Mouse (Mus musculus): ENCODE data around the gene Brd3.
A peak's percentile ranks its signal among the peaks of the same experiment; 100 is the strongest.

Brd3 gene

DNA sequence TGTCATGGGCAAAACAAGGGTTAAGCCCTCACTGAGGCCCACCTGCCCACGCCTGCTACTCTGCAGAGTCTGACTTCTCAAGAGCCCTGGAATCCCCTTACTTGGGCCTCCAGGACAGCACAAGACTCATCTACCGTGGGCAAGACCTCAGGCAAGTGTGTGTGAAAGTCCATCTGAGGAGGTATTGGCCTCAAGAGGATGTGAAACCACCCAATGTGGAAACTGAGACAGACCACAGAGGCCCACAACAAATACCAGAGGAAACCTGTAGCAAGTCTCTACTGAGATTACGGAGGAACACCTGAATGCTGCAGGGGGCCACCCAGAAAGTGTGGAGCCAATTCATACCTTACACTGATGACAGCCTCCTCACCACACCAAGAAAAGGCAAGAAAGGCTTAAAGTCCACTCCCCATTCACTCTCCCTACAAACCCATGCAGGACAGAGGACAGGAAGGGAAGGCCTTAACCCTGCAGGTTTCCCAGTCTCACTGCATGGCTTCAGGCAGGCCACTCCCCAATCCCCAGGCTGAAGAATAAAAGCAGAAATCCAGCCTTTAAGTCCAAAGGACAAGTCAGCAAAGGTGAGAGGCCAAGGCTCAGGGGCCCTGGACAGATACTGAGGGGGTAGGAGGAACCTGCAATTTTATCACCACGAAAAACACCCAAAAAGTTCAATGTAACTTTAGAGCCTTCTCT is 38.0 kb downstream of the Brd3 start:
- DNase-seq: no peak

- no peak for DNase-seq
Measured at GRCm38 (mm10) chr2:27462901-27463300, 44.6 kb downstream of the Brd3 start.

- DNase-seq: no peak
Measured at GRCm38 (mm10) chr2:27461881-27462660, 45.4 kb downstream of the Brd3 start.

- DNase-seq: no peak
Measured at GRCm38 (mm10) chr2:27460651-27461050, 46.8 kb downstream of the Brd3 start.

DNA sequence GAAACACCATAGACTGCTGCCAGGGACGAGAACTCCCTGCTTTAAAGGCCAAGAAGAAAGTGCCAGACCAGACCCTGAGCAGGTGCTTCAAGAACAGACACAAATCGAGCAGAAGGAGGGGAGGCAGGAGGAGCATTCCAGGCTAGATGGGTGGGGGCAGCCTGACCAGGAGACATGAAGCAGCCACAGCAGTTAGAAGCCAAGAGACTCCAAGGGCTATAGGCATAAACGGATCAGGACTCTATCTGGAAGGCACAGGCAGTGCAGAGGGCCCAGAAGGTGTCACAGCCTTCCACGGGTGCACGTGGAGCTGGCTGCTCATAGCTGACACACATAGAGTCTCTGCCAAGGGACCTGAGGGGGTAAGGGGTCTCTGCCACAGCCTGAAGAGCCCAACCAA is 47.3 kb downstream of the Brd3 start:
- DNase-seq: no peak

DNA sequence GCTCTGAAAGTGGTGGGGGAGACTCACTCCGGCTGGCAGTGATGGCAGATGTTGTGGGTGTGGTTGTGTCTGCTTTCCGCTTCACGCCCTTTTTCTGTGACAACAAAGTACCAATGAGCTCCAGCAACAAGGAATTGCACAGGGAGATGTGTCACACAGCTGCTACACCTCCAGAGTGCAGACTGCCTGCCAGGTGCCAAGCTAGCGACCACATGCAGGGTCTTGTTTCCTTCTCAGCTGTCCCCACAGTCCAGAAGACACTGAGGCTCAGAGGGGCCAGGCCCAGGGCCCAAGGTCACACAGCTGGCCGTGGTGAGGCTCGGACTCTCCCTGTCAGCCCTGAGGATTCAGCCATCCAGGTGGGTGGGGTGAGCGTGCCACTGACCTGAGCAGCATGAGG is 47.7 kb downstream of the Brd3 start:
- DNase-seq: no peak

GRCm38 (mm10) chr2:27450226-27450625 is 57.2 kb downstream of the Brd3 start:
- DNase-seq: no peak

DNA sequence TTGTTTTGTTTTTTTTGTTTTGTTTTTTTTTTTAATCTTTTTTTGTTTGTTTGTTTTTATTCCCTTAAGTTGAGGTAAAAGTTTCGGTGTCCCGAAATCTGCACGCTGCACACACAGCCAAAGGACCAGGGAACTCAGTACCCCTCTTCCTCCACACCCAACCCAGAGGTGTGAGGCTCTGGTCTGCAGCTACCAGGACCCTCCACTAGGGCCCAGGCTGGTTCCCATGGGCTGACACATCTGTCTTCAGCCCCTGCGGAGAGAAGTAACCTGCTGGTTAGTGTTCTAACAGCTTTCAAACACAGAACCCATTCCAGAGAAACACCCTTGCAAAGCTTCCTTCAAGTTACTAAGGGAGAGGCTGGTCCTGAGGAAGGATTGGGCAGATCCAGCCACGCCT is 59.7 kb downstream of the Brd3 start:
- no peak for DNase-seq

- DNase-seq: no peak
Measured at GRCm38 (mm10) chr2:27446812-27447211, 60.6 kb downstream of the Brd3 start.

GRCm38 (mm10) chr2:27445910-27446309 is 61.6 kb downstream of the Brd3 start:
- DNase-seq: no peak

- DNase-seq: no peak
Measured at GRCm38 (mm10) chr2:27443450-27443708, 64.1 kb downstream of the Brd3 start.

GRCm38 (mm10) chr2:27442708-27443449 is 64.6 kb downstream of the Brd3 start:
- DNase-seq: peak; percentile 47

- peak; percentile 97 for DNase-seq
Measured at GRCm38 (mm10) chr2:27441767-27442707, 65.4 kb downstream of the Brd3 start, which contains the start of gene Brd3os. TSS of gene Brd3os (plus strand) at chr2:27442324.

DNA sequence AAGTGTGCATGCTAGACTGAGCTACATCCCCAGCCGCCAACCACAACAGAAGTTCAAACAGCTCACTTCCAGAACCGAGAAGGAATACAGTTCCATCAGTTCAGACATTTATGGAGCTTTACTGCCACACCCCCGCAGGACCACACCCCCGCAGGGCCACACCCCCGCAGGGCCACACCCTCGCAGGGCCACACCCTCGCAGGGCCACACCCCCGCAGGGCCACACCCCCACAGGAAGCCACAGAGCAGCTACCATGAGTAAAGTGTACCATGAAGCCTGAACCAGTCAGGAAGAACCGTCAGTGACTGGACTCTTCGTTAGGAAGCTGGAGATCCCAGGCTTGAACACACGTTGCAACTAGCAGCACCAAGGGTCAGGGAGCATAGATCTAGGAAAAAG is 69.2 kb downstream of the Brd3 start:
- no peak for DNase-seq

DNA sequence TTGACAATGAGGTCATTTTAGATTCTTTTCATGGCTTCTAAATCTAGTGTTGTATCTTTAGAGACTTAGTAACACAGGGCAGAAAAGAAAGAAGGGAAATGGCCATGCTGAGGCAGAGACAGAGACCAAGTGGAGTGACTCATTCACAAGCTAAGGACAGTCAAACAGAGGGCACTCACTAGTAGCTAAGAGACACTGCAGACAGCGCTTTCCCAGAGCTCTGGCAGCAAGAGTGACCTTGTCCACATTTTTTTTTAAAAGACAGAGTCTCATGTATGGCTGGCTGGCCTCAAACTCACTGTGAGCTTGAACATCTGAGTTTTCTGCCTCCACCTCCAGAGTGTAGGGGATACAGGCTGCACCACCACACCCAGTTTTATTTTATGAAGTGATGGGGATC is 69.6 kb downstream of the Brd3 start:
- DNase-seq: no peak

DNA sequence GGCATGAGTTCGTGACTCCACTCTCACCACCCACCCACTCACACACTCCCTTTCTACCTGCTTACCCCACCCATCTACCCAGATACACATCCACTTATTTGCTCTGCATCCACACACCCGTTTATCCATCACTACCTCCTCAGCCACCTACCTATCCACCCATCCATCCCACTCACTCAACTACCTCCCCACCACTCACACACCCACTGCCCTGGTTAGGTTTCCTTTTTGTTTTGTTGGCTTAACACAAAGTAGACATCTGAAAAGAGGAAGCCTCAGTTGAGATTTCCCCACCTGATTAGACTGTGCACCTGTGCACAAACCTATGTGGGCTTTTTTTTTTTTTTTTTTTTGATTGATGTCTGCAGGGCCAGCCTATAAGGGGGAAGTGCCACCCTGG is 74.9 kb downstream of the Brd3 start:
- no peak for DNase-seq

DNA sequence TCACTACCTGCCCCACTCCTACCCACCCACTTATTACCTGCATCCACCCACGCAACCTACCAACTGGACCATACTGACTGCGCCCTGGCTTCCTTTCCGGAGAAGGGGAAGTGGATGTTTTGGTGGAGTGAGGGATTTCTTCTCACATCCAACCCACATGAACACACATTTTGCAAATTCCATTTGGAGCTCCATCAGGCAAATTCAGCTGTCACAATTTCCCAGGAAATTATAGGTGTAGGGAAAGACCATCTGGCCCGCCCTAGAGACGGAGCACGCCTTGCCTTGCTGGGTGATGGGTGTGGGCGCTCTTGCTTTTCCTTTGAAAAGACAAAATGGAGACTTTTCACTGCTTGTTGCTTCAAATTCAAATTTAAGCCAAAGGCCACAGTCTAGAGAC is 76.8 kb downstream of the Brd3 start:
- no peak for DNase-seq

DNA sequence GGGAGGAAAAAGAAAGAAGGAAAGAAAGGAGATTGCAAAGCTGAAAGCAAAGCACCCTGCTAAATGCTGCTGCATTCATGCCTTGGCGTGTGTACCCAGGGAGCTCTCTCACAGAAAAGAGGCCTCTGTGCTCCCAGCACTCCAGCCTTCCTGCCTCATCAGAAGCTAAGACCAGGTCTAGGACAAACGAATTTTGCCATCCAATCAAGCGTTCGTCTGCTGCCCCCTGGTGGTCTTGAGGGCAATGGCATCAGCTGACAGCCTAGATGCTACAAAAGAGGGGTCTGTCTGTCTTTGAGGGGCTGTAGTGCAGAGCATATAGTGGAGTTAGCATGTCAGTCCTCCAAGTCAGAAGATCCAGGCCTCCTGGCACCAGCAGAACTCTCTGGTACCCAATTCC is 79.4 kb downstream of the Brd3 start:
- DNase-seq: peak; percentile 70

DNA sequence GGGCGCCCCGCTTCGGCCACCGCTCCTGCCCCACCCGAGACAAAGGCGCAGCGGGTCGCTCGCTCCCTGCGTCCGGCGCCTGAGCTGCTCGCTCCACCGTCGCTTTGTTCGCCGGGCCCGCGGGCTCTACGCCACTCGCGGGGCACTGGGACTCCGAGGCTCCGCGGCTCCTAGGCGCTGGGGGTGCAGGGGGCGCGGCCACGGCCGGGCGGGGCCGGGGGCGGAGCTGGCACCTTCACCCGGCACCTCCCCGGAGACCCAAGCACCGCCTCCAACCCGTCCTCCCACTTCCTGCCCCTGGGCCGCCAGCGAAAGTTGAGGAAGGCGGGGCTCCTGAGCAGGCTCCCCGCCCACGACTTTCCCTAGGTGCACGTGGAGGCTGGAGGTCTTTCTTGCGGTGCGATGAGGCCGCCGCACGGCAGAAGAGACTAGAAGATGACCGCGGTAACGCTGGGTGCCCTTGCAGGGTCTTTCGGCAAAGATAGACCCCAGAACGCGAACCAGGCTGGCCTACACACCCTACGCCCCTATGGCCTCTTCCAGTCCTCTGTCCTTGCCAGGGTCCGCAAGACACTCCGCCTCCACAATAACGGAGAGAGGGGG is 80.5 kb downstream of the Brd3 start, which contains the start of gene Vav2:
Gene Vav2 (minus strand): TSS at position 179 of the 603 bp plus-strand sequence.
- peak; percentile 69 for DNase-seq

GRCm38 (mm10) chr2:27426406-27426854 is 81.0 kb downstream of the Brd3 start:
- DNase-seq: peak; percentile 40

DNA sequence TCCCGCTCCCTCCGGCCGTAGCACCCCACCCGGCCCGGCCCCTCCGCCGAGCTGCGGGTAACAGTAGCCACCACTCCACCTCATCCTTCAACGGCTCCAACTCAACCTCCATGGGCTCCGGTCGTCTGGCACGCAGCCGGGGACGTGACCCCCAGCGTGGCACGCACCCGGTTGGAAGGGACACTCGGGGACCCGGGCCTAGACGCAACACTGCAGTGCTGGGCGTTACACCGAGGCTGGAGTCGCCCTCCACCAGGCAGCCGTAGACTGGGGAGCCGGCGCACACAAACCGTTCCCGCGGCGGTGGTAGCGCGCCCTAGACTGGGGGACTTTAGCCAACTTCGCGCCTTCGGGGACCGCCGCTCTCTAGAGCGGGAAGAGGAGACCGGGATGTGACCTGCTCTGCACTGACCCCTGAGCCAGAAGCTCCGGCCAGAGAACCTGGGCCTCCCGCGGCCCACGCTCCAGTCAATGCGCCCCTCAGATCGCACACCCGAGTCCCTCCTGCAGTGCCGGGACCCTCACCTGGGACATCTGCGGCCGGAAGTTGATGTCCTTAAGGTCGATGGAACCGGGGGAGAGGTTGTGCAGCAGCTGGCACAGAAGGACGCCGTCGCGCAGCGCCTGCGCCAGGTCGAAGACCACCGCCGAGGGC is 81.6 kb downstream of the Brd3 start:
- no peak for DNase-seq

DNA sequence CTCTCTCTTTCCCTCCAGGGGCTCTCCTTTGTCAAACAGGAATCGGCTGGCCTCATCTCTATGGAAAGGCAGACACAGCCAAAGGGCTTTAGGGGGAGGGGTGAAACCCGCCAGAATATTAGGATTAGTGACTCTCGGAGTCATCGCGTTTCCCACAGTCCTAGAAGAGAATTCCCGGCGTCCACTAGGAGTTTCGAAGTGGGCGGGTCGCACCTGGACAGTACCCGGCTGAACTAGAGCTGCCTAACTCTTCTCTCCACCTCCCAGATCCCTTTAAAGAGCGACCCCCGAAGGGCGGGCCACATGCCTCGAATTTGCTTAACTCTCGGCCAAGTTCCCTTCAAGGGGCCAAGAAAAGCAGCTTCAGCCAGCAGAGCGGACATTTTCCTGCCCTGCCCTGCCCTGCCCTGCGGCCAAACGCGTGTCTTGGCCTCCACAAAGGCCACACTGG is 82.3 kb downstream of the Brd3 start:
- DNase-seq: no peak

All from cerebellum, adult 9-11 months (tissue).